Mouse (Mus musculus) CH12.LX (cell line): Measurements from ENCODE around the gene Phf21a. TPM values are rescaled to one million over a fixed set of nuclear protein-coding genes. Genes with fewer than 3 reads are reported as not detected.

Experiments used
- DNase-seq: peaks from one replicate; pipeline ENCODE4 v3.0.0-alpha.2; 2013; ENCODE audit errors: extremely low read depth
- H3K27ac ChIP-seq: 2 replicates; pipeline ENCODE4 v1.5.1; 2012; ENCODE audit warnings: low read depth, mild to moderate bottlenecking, control low read depth, moderate library complexity; ENCODE audit not compliant: insufficient read depth
- H3K27me3 ChIP-seq: replicated peaks from 2 replicates; pipeline ENCODE3; 2012; ENCODE audit warnings: inconsistent platforms
- H3K36me3 ChIP-seq, 2 experiments: replicated peaks in 1 of 2; 2 replicates each; pipeline versions ENCODE3 to v1.6.1; 2012; ENCODE audit warnings: inconsistent platforms in 1 of 2, low read length in 1 of 2, mild to moderate bottlenecking in 1 of 2, mixed read lengths in 1 of 2, moderate library complexity in 1 of 2; ENCODE audit not compliant: control insufficient read depth in 1 of 2, insufficient read depth in 1 of 2
- H3K4me1 ChIP-seq, 2 experiments: 2 replicates each; pipeline ENCODE4 v1.6.1; 2012; ENCODE audit warnings: inconsistent platforms in 1 of 2, moderate library complexity in 1 of 2; ENCODE audit not compliant: insufficient read depth in 2 of 2, control insufficient read depth in 1 of 2
- H3K4me2 ChIP-seq: 2 replicates; pipeline ENCODE4 v1.6.1; 2012; ENCODE audit warnings: low read depth, mild to moderate bottlenecking, control low read depth; ENCODE audit not compliant: poor library complexity, insufficient read depth, severe bottlenecking
- H3K4me3 ChIP-seq, 3 experiments: fragments of 150-350 bp in 1 of 3; sonication (generic) in 1 of 3; replicated peaks in 1 of 3; 2 replicates each; pipeline versions ENCODE3 to v1.5.1; 2011 to 2012; ENCODE audit warnings: low read depth in 2 of 3, low read length in 2 of 3, mild to moderate bottlenecking in 2 of 3, moderate library complexity in 2 of 3, control low read depth in 1 of 3, improper control_type of control experiment in 1 of 3, inconsistent platforms in 1 of 3, mixed read lengths in 1 of 3; ENCODE audit not compliant: poor library complexity in 1 of 3
- H3K79me2 ChIP-seq: replicated peaks from 2 replicates; pipeline ENCODE4 v1.6.1; 2012; ENCODE audit warnings: mild to moderate bottlenecking, moderate library complexity; ENCODE audit not compliant: control insufficient read depth, poor library complexity, insufficient read depth, severe bottlenecking; ENCODE audit errors: extremely low read depth
- H3K9ac ChIP-seq: 2 replicates; pipeline ENCODE4 v1.6.1; 2012; ENCODE audit warnings: low read depth, mild to moderate bottlenecking, control low read depth, moderate library complexity; ENCODE audit not compliant: insufficient read depth
- H3K9me3 ChIP-seq: replicated peaks from 2 replicates; pipeline ENCODE3; 2012; ENCODE audit warnings: low read length, inconsistent platforms, mixed read lengths
- E2F4 ChIP-seq: IDR thresholded peaks from 2 replicates; pipeline ENCODE4 v1.6.1; 2011; ENCODE audit warnings: low read depth, low read length, improper control_type of control experiment; ENCODE audit not compliant: insufficient replicate concordance
- EP300 ChIP-seq: IDR thresholded peaks from 2 replicates; pipeline ENCODE4 v1.6.1; 2011; ENCODE audit warnings: low read length, improper control_type of control experiment
- GABPA ChIP-seq: IDR thresholded peaks from 2 replicates; pipeline ENCODE4 v1.6.1; 2012; ENCODE audit warnings: low read depth, low read length, improper control_type of control experiment, inconsistent platforms; ENCODE audit not compliant: insufficient replicate concordance
- JUND ChIP-seq: conservative IDR thresholded peaks from 2 replicates; pipeline ENCODE4 v1.6.1; 2011; ENCODE audit warnings: low read depth, low read length, improper control_type of control experiment
- MAFK ChIP-seq: IDR thresholded peaks from 2 replicates; pipeline ENCODE4 v1.6.1; 2011; ENCODE audit warnings: low read length, improper control_type of control experiment; ENCODE audit not compliant: insufficient replicate concordance
- MAX ChIP-seq: IDR thresholded peaks from 2 replicates; pipeline ENCODE4 v1.6.1; 2011; ENCODE audit warnings: low read length, improper control_type of control experiment
- MAZ ChIP-seq: IDR thresholded peaks from 2 replicates; pipeline ENCODE4 v1.6.1; 2012; ENCODE audit warnings: low read depth, mild to moderate bottlenecking, inconsistent platforms, low read length, improper control_type of control experiment, moderate library complexity
- MXI1 ChIP-seq: IDR thresholded peaks from 2 replicates; pipeline ENCODE4 v1.6.1; 2011; ENCODE audit warnings: mild to moderate bottlenecking, low read depth, low read length, improper control_type of control experiment
- NELFE ChIP-seq: IDR thresholded peaks from 2 replicates; pipeline ENCODE4 v1.6.1; 2011; ENCODE audit warnings: low read depth, low read length, improper control_type of control experiment
- POLR2AphosphoS2 ChIP-seq: IDR thresholded peaks from 2 replicates; pipeline ENCODE4 v1.6.1; 2011; ENCODE audit warnings: low read depth, low read length, improper control_type of control experiment
- RAD21 ChIP-seq: IDR thresholded peaks from 2 replicates; pipeline ENCODE4 v1.6.1; 2011; ENCODE audit warnings: low read depth, mild to moderate bottlenecking, low read length, improper control_type of control experiment, moderate library complexity
- RCOR1 ChIP-seq: conservative IDR thresholded peaks from 2 replicates; pipeline ENCODE4 v1.6.1; 2012; ENCODE audit warnings: low read depth, mild to moderate bottlenecking, inconsistent platforms, low read length, improper control_type of control experiment
- SMC3 ChIP-seq: IDR thresholded peaks from 2 replicates; pipeline ENCODE4 v1.6.1; 2011; ENCODE audit warnings: low read depth, low read length, improper control_type of control experiment
- TCF12 ChIP-seq: IDR thresholded peaks from 2 replicates; pipeline ENCODE4 v1.6.1; 2014; ENCODE audit warnings: low read depth, mild to moderate bottlenecking, inconsistent platforms, low read length, improper control_type of control experiment
- USF1 ChIP-seq: IDR thresholded peaks from 2 replicates; pipeline ENCODE4 v1.6.1; 2014; ENCODE audit warnings: low read depth, mild to moderate bottlenecking, inconsistent platforms, low read length, improper control_type of control experiment
- USF2 ChIP-seq: conservative IDR thresholded peaks from 2 replicates; pipeline ENCODE4 v1.6.1; 2011; ENCODE audit warnings: low read depth, low read length, improper control_type of control experiment
- ZC3H11A ChIP-seq: IDR thresholded peaks from 2 replicates; pipeline ENCODE4 v1.6.1; 2012; ENCODE audit warnings: low read depth, mild to moderate bottlenecking, inconsistent platforms, low read length, improper control_type of control experiment
- ZKSCAN1 ChIP-seq: IDR thresholded peaks from 2 replicates; pipeline ENCODE4 v1.6.1; 2012; ENCODE audit warnings: low read depth, inconsistent platforms, low read length, improper control_type of control experiment, borderline replicate concordance
- ZMIZ1 ChIP-seq: IDR thresholded peaks from 2 replicates; pipeline ENCODE4 v1.6.1; 2012; ENCODE audit warnings: low read depth, mild to moderate bottlenecking, inconsistent platforms, low read length, improper control_type of control experiment
- ZNF384 ChIP-seq: IDR thresholded peaks from 2 replicates; pipeline ENCODE4 v1.6.1; 2012; ENCODE audit warnings: low read depth, low read length, improper control_type of control experiment, inconsistent platforms
- dilution Hi-C: fragments of 300-500 bp; cut with MboI; formaldehyde crosslinking; loops from 2 replicates; pipeline ENCODE4 v1.14.3; 2020; ENCODE audit warnings: low sequenced_read_pairs; ENCODE audit not compliant: extremely low pct_unique_long_range_greater_than_20kb, extremely low pct_ligation_motif_present
- in situ Hi-C: fragments of 300-500 bp; cut with MboI; formaldehyde crosslinking; loops from 3 replicates; pipeline ENCODE4 v1.14.3; 2019; ENCODE audit warnings: low sequenced_read_pairs, low pct_ligation_motif_present, low pct_unique_long_range_greater_than_20kb, mixed read lengths
- polyA plus RNA-seq: library from polyadenylated mRNA; unstranded; fragments of >175 nt; gene quantifications from 2 replicates; pipeline ENCODE4 v1.2.1, GENCODE M21; 2012; ENCODE audit warnings: low read depth; ENCODE audit not compliant: insufficient read length
- total RNA-seq, 2 experiments: library from RNA; depleted of rRNA; stranded (reverse); fragments of 300-350 nt in 1 of 2; fragments of >200 nt in 1 of 2; gene quantifications; 2 replicates each; pipeline ENCODE4 v1.2.3; 2012 to 2014

Phf21a gene
- total and polyA plus RNA-seq, 3 experiments = 10.2 to 24.5 (median 12.0) TPM

DNA sequence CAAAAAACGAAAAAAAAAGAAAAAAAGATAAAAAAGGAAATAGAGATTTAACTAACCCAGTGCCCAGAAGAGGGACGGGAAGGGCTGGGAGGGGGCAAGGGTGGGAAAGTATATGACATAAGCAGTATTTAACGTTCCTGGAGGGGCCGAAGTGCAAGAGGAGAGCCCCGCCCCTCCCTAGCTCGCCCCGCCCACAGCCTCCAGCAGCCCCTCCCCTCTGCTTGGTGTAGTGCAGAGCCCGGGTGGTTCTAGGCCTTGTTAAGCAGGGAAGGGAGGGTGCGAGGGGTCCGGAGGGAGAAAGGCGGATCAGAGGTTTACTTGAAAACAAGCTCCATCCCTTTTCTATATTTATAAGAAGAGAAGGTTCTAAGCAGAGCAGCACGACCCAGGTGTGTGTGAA lies 268.0 kb downstream of the Phf21a start:
- dilution Hi-C loops (no loop called here), in situ Hi-C loops (no loop called here)
- Histone ChIP-seq H3K4me2 (no peak overlapping the region), H3K9ac (no peak overlapping the region), H3K27me3 (no peaks in the 10 kb centered on the region), H3K79me2 (no peaks in the 10 kb centered on the region), H3K4me3 (no peak overlapping the region), H3K9me3 (no peaks in the 10 kb centered on the region), H3K27ac (no peak overlapping the region), H3K4me1 (no peaks in the 10 kb centered on the region), H3K36me3 (peaks cover 54 to 86% of the 10 kb centered on the region in 2 experiments)
- TF ChIP-seq USF1 = no peak
- TF ChIP-seq POLR2AphosphoS2 = no peak
- no peak for TF ChIP-seq MAX
- TF ChIP-seq NELFE = no peak
- no peak for TF ChIP-seq MAFK
- no peak for DNase-seq

DNA sequence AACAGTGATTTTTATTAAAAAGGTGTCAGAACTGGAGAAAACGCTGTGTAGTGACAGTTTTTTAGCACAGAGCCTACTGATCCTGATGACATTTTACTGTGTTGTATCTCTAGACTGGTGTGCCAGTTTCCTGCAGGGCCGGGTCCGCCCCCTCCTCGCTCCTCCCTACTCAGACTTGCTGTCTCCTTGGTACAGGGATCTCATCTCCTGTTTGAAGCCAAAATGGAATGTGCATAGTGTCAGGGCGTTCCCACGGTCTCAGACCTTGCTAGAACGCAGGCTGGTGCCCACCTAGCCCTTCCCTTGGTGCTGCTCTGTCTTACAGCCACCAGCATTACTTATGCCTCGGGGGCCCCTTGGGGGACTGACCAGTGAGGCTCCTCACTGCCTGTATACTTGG lies 268.9 kb downstream of the Phf21a start:
- no peaks in the 10 kb centered on the region for H3K9me3 ChIP-seq
- no peak overlapping the region for H3K4me3 ChIP-seq
- no peak overlapping the region for H3K4me2 ChIP-seq
- no peaks in the 10 kb centered on the region for H3K4me1 ChIP-seq
- dilution Hi-C loops = no loop called here
- H3K9ac ChIP-seq = no peak overlapping the region
- in situ Hi-C loops = no loop called here
- peaks cover 51 to 79% of the 10 kb centered on the region in 2 experiments for H3K36me3 ChIP-seq
- no peaks in the 10 kb centered on the region for H3K27me3 ChIP-seq
- no peak overlapping the region for H3K27ac ChIP-seq
- TF ChIP-seq USF2 (no peak), SMC3 (no peak), ZMIZ1 (no peak), ZNF384 (no peak), E2F4 (no peak), RAD21 (no peak), EP300 (no peak), JUND (no peak), GABPA (no peak), NELFE (no peak), ZKSCAN1 (no peak), MAZ (no peak), TCF12 (no peak), MAFK (no peak), MXI1 (no peak), POLR2AphosphoS2 (no peak), RCOR1 (no peak), ZC3H11A (no peak)
- no peaks in the 10 kb centered on the region for H3K79me2 ChIP-seq
- DNase-seq = no peak
